Mouse (Mus musculus) heart, embryonic 12.5 days (tissue): ENCODE measurements around the gene Lyrm9. TPM values are rescaled to one million over a fixed set of nuclear protein-coding genes. Genes with fewer than 3 reads are reported as not detected.
A peak's percentile ranks its signal among the peaks of the same experiment; 100 is the strongest.

ENCODE experiments used
- ATAC-seq: fragments of 200-750 bp; cut with Nextera tagmentation; 2 replicates; pipeline ENCODE4 v1.8.0; 2017; ENCODE audit warnings: moderate TSS enrichment, moderate library complexity; ENCODE audit not compliant: insufficient number of reproducible peaks, low FRiP score
- H3K27ac ChIP-seq: fragments of 300-500 bp; sonication (generic); 2 replicates; pipeline ENCODE4 v1.5.1; 2016; ENCODE audit warnings: mild to moderate bottlenecking, moderate library complexity; ENCODE audit not compliant: poor library complexity, severe bottlenecking
- H3K27me3 ChIP-seq: fragments of 300-500 bp; sonication (generic); replicated peaks from 2 replicates; pipeline ENCODE4 v1.6.1; 2016; ENCODE audit warnings: mild to moderate bottlenecking, moderate library complexity
- H3K36me3 ChIP-seq: fragments of 300-500 bp; sonication (generic); 2 replicates; pipeline ENCODE4 v1.6.1; 2016; ENCODE audit warnings: mild to moderate bottlenecking, moderate library complexity
- H3K4me1 ChIP-seq: fragments of 300-500 bp; sonication (generic); replicated peaks from 2 replicates; pipeline ENCODE4 v1.6.1; 2016; ENCODE audit warnings: mild to moderate bottlenecking
- H3K4me2 ChIP-seq: fragments of 300-500 bp; sonication (generic); 2 replicates; pipeline ENCODE4 v1.6.1; 2016; ENCODE audit warnings: mild to moderate bottlenecking, moderate library complexity
- H3K4me3 ChIP-seq: fragments of 300-500 bp; sonication (generic); 2 replicates; pipeline ENCODE4 v1.5.1; 2016; ENCODE audit warnings: mild to moderate bottlenecking
- H3K9ac ChIP-seq: fragments of 300-500 bp; sonication (generic); 2 replicates; pipeline ENCODE4 v1.6.1; 2016; ENCODE audit warnings: mild to moderate bottlenecking, moderate library complexity
- H3K9me3 ChIP-seq: fragments of 300-500 bp; sonication (generic); replicated peaks from 2 replicates; pipeline ENCODE4 v1.6.1; 2016; ENCODE audit warnings: mild to moderate bottlenecking, moderate library complexity
- WGBS: fragments of 180-500 bp; shearing (Covaris S2); methylation state at CpG from one replicate; pipeline ENCODE4 v1.1.7; 2016; 5-methylcytosine and 5-hydroxymethylcytosine counted together
- polyA plus RNA-seq: library from polyadenylated mRNA; unstranded; fragments of >200 nt; fragmentation: Nextera tagmentation; extraction: Ambion mirVana; gene quantifications from 2 replicates; pipeline ENCODE4 v1.2.1, GENCODE M21; 2016

Gene Lyrm9
- polyA plus RNA-seq, 1 experiment from 2014 or later = 35.9 TPM

GRCm38 (mm10) chr11:78832816-78833314, 6.5 kb downstream of the Lyrm9 start:
- peak overlapping the region; percentile 78 for H3K27ac ChIP-seq
- WGBS = 11% methylated on average over 13 of the region's 13 CpGs
- no peaks in the 10 kb centered on the region for H3K9me3 ChIP-seq
- no peak overlapping the region for H3K4me3 ChIP-seq
- H3K4me2 ChIP-seq = peak overlapping the region; percentile 6; the same call in 1 of the 2 replicates
- ATAC-seq = peak; percentile 94
- H3K9ac ChIP-seq = no peak overlapping the region
- no peaks in the 10 kb centered on the region for H3K36me3 ChIP-seq
- no peaks in the 10 kb centered on the region for H3K27me3 ChIP-seq
- peaks cover 58% of the 10 kb centered on the region for H3K4me1 ChIP-seq

DNA sequence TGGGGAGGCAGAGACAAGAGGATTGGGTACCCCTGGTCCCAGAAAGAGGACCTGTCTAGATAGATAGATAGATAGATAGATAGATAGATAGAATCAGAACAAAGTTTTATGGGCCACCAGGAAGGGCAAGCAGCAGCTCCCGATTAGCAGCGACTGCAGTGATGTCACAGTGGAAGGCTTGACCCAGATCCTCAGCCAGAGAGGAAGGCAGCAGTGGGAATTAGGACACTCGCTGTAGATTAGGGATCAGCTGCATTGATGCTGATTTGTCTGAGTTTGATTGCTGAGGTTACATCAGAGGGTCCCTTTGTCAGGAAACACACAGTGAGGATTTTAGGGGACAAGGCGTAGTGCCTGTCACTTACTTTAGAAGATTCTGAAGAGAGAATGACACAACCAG, 10.1 kb downstream of the Lyrm9 start:
- 81% methylated on average over 4 of the region's 4 CpGs for WGBS
- H3K4me3 ChIP-seq = no peak overlapping the region
- H3K36me3 ChIP-seq = peaks cover 13% of the 10 kb centered on the region
- H3K4me1 ChIP-seq = peaks cover 34% of the 10 kb centered on the region
- no peaks in the 10 kb centered on the region for H3K27me3 ChIP-seq
- H3K9me3 ChIP-seq = no peaks in the 10 kb centered on the region; the same call in 1 of the 2 replicates
- no peak overlapping the region for H3K27ac ChIP-seq
- no peak for ATAC-seq
- no peak overlapping the region for H3K4me2 ChIP-seq
- H3K9ac ChIP-seq = no peak overlapping the region

DNA sequence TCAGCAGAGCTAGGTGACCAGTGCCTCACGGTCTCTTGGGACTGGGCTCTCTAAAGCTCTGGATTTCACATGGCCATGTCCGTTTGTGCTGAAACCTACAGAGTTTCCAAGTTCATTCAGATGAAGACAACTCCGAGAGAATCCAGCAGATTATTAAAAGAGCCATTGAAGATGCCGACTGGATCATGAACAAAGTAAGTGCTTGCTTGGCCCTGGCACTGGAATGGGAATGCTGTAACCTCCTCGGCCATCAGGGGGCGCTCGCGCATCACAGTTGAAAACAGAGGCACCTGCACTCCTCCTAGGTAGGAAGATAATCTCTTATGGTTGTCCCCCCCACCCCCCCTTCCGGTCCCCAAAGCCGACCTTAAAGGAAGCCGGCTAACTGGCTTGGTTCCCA, 11.6 kb downstream of the Lyrm9 start:
- Histone ChIP-seq H3K9ac (no peak overlapping the region), H3K9me3 (no peaks in the 10 kb centered on the region; the same call in 1 of the 2 replicates), H3K27ac (no peak overlapping the region), H3K4me1 (peaks cover 21% of the 10 kb centered on the region), H3K36me3 (peaks cover 13% of the 10 kb centered on the region), H3K27me3 (no peaks in the 10 kb centered on the region), H3K4me3 (no peak overlapping the region), H3K4me2 (no peak overlapping the region)
- no peak for ATAC-seq
- WGBS = 13% methylated on average over 11 of the region's 11 CpGs

DNA sequence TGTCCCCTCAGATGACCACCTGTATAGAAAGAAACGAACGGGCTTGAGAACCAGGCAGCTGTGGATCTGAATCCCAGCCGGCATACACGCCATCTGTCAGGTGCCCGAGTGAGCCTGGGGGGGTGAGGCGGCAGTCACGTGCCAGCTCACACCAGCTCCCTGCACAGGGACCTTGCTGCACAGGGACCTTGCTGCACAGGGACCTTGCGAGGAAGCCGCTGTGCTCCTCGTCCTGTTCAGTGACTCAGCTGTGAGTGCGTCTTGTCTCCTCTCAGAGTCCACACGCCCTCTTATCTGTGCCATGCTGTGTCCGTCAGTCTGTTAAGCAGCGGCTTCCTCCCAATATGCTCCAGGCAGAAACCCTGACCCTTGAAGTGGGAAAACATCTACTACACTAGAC, 13.1 kb downstream of the Lyrm9 start:
- Histone ChIP-seq H3K9me3 (no peaks in the 10 kb centered on the region; the same call in 1 of the 2 replicates), H3K36me3 (peaks cover 13% of the 10 kb centered on the region), H3K27ac (no peak overlapping the region), H3K4me3 (no peak overlapping the region), H3K27me3 (no peaks in the 10 kb centered on the region), H3K4me2 (no peak overlapping the region), H3K4me1 (peaks cover 14% of the 10 kb centered on the region), H3K9ac (no peak overlapping the region)
- ATAC-seq = no peak
- 52% methylated on average over 14 of the region's 14 CpGs for WGBS

DNA sequence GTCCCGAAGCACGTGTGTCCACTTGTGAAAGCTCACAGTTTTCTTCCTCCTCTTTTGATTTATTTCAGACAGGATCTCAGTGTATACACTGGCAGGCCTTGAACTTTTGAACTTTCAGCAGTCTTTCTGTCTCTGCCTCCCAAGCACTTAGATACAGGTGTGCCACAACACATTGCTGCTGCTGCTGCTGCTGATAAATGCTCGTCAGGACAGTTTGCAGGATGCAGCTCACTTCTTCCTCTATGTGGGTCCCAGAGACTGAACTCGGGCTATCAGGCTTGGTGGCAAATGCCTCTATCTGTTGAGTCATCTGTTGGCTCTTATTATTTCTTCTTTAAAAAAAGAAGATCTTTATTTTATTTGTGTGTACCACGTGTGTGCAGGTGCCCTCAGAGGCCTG, 13.8 kb downstream of the Lyrm9 start:
- 74% methylated on average over 5 of the region's 5 CpGs for WGBS
- Histone ChIP-seq H3K36me3 (peaks cover 13% of the 10 kb centered on the region), H3K4me1 (peaks cover 14% of the 10 kb centered on the region), H3K4me2 (no peak overlapping the region), H3K4me3 (no peak overlapping the region), H3K9ac (no peak overlapping the region), H3K27ac (no peak overlapping the region), H3K9me3 (no peaks in the 10 kb centered on the region; the same call in 1 of the 2 replicates), H3K27me3 (no peaks in the 10 kb centered on the region)
- no peak for ATAC-seq

DNA sequence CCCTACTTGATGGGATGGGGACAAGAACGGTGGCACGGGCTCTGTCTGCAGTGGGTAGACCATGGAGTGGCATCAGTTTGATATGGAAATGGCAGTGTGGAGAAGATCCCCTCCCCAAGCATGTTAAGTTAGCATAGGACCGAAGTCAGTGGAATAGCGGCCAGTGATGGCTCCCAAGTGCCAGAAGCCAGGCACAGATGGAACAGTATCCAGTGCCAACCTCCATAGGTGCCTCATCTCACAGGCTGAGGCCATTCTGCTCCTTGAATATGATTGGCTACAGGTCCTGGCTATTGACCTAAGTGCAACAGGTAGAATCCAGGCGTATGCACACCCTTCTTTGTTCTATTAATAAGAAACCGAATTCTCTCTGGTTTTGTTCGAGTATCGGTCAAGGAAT, 15.6 kb downstream of the Lyrm9 start:
- no peak overlapping the region for H3K4me3 ChIP-seq
- no peaks in the 10 kb centered on the region for H3K27me3 ChIP-seq
- no peak overlapping the region for H3K4me2 ChIP-seq
- no peak overlapping the region for H3K27ac ChIP-seq
- H3K4me1 ChIP-seq = peaks cover 7% of the 10 kb centered on the region
- peaks cover 13% of the 10 kb centered on the region for H3K36me3 ChIP-seq
- WGBS = 89% methylated on average over 8 of the region's 8 CpGs
- H3K9me3 ChIP-seq = no peaks in the 10 kb centered on the region; the same call in 1 of the 2 replicates
- ATAC-seq = no peak
- no peak overlapping the region for H3K9ac ChIP-seq

GRCm38 (mm10) chr11:78846620-78847019, 20.2 kb downstream of the Lyrm9 start:
- H3K27ac ChIP-seq = no peak overlapping the region
- no peak overlapping the region for H3K4me2 ChIP-seq
- no peaks in the 10 kb centered on the region for H3K9me3 ChIP-seq
- H3K9ac ChIP-seq = no peak overlapping the region
- no peak for ATAC-seq
- WGBS = 91% methylated on average over 4 of the region's 4 CpGs
- no peak overlapping the region for H3K4me3 ChIP-seq
- no peaks in the 10 kb centered on the region for H3K4me1 ChIP-seq
- no peaks in the 10 kb centered on the region for H3K36me3 ChIP-seq
- no peaks in the 10 kb centered on the region for H3K27me3 ChIP-seq

GRCm38 (mm10) chr11:78847884-78848848, 21.8 kb downstream of the Lyrm9 start:
- Histone ChIP-seq H3K4me1 (no peaks in the 10 kb centered on the region), H3K27me3 (no peaks in the 10 kb centered on the region), H3K4me3 (no peak overlapping the region), H3K9me3 (no peaks in the 10 kb centered on the region), H3K9ac (no peak overlapping the region), H3K36me3 (no peaks in the 10 kb centered on the region), H3K4me2 (no peak overlapping the region), H3K27ac (no peak overlapping the region)
- ATAC-seq = no peak
- WGBS = 56% methylated on average over 7 of the region's 7 CpGs

GRCm38 (mm10) chr11:78849859-78850258, 23.5 kb downstream of the Lyrm9 start:
- Histone ChIP-seq H3K4me1 (no peaks in the 10 kb centered on the region), H3K9ac (no peak overlapping the region), H3K4me2 (no peak overlapping the region), H3K4me3 (no peak overlapping the region), H3K36me3 (no peaks in the 10 kb centered on the region), H3K27ac (no peak overlapping the region), H3K27me3 (no peaks in the 10 kb centered on the region), H3K9me3 (no peaks in the 10 kb centered on the region)
- 90% methylated on average over 3 of the region's 3 CpGs for WGBS
- ATAC-seq = no peak

GRCm38 (mm10) chr11:78851216-78851870, 25.0 kb downstream of the Lyrm9 start:
- 42% methylated on average over 9 of the region's 9 CpGs for WGBS
- H3K4me2 ChIP-seq = no peak overlapping the region
- H3K27ac ChIP-seq = no peak overlapping the region
- no peaks in the 10 kb centered on the region for H3K9me3 ChIP-seq
- H3K4me3 ChIP-seq = no peak overlapping the region
- ATAC-seq = no peak
- no peaks in the 10 kb centered on the region for H3K4me1 ChIP-seq
- no peaks in the 10 kb centered on the region for H3K27me3 ChIP-seq
- H3K9ac ChIP-seq = no peak overlapping the region
- H3K36me3 ChIP-seq = no peaks in the 10 kb centered on the region

- H3K27ac ChIP-seq = no peak overlapping the region
- no peak for ATAC-seq
- H3K4me3 ChIP-seq = no peak overlapping the region
- H3K27me3 ChIP-seq = no peaks in the 10 kb centered on the region
- H3K4me1 ChIP-seq = no peaks in the 10 kb centered on the region
- WGBS = 59% methylated on average over 6 of the region's 6 CpGs
- H3K9ac ChIP-seq = no peak overlapping the region
- no peaks in the 10 kb centered on the region for H3K36me3 ChIP-seq
- H3K9me3 ChIP-seq = no peaks in the 10 kb centered on the region
- no peak overlapping the region for H3K4me2 ChIP-seq
Observed at GRCm38 (mm10) chr11:78851871-78852265, 25.5 kb downstream of the Lyrm9 start.
